Mouse (Mus musculus): ENCODE data around the gene Eif4a2. TPM values are rescaled to one million over a fixed set of nuclear protein-coding genes. Genes with fewer than 3 reads are reported as not detected.
"Not testable (repeated sequence)": the region's sequence is repeated elsewhere in the genome, so short reads cannot be mapped to it uniquely, and the experiment has no call there.

The Eif4a2 gene
- polyA plus RNA-seq, 1 experiment, result 141 TPM

- not testable (repeated sequence) for H3K4me1 ChIP-seq (ENCODE audit: control insufficient read depth, insufficient read depth, low read length); DNase-seq
- 95% methylated on average over 1 of the region's 1 CpGs for WGBS
Measured at GRCm38 (mm10) chr16:23098105-23098452, 9.2 kb upstream of the Eif4a2 start.

DNA sequence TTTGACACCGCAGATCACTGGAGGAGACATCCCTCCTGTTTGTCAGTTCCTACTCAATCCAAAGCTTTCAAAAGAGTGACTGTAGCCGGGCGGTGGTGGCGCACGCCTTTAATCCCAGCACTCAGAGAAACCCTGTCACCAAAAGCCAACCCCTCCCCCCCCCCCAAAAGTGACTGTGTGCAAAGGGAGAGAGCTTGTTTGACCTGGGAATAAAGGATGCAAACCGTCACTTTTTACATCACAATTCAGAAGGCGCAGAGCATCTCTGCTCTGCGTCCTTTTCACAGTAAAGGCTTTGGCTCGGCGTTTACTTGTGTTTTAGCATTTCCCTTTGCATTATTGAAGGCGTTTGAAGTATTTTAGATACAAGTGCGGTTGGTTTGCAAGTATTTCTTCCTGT lies 7.6 kb upstream of the Eif4a2 start:
- TF ChIP-seq CTCF (IDR thresholded peaks at IDR 0.05; ENCODE audit: insufficient read depth, low read length) (no peak), POLR2A (IDR thresholded peaks at IDR 0.05; ENCODE audit: borderline replicate concordance, extremely low read depth, low read depth, low read length) (no peak)
- no peak overlapping the region for H3K4me3 ChIP-seq (replicated peaks; ENCODE audit: extremely low read depth, low read depth, low read length)
- DNase-seq, result no peak
- WGBS, result 35% methylated on average over 12 of the region's 12 CpGs
- peaks cover 8% of the 10 kb centered on the region for H3K4me1 ChIP-seq (ENCODE audit: control insufficient read depth, insufficient read depth, low read length)

More at GRCm38 (mm10) chr16:23098105-23098452, 9.2 kb upstream of the Eif4a2 start:
- H3K4me3 ChIP-seq (replicated peaks; ENCODE audit: extremely low read depth, low read depth, low read length), result not testable (repeated sequence)

DNA sequence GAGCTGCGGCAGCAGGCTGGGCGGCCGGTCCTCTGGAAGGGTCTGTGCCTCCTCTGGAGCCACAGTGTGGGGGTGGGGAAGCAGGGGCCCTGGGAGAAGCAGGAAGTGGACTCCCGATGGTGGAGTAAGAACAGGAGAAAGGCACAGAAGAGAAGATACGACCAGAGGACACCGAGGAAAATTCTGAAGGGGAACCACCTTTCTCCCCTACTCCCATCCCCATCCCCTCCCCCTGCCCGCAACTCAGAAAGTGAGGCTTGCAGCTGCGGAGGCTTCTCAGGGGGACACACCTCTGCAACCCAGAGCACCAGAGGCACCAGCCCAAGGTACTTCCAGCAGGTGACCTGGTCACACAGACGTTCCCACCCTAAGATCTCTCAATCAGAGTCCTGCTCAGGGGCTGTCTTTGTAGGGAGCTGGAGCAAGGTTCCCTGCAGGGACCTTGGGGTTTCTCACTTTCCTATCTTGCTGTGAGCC lies 7.1 kb upstream of the Eif4a2 start:
- Histone ChIP-seq H3K4me1 (ENCODE audit: control insufficient read depth, insufficient read depth, low read length) (peaks cover 8% of the 10 kb centered on the region), H3K4me3 (replicated peaks; ENCODE audit: extremely low read depth, low read depth, low read length) (peak overlapping the region; percentile 19)
- TF ChIP-seq POLR2A (IDR thresholded peaks at IDR 0.05; ENCODE audit: borderline replicate concordance, extremely low read depth, low read depth, low read length), result no peak
- no peak for TF ChIP-seq CTCF (IDR thresholded peaks at IDR 0.05; ENCODE audit: insufficient read depth, low read length)
- 11% methylated on average over 9 of the region's 9 CpGs for WGBS
- no peak for DNase-seq

DNA sequence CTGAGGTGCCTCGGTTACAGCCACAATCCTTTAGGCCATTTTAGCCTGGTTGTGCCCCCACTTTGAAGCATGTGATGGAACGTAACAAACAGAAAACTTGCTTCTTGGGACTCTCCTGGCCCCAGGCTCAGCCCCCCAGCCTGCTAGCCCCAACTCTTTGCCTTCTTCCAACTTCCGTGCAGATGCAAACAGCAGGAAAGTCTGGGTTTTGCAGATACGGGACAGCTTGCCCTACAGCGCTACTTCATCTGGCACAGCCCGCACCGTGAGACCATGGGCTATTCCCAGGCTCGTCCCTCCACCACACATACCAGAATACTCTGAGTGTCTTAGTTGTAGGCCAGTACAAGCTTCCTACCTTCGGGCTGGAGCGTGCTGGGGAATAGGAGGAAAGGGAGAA lies 6.6 kb upstream of the Eif4a2 start:
- H3K4me3 ChIP-seq (replicated peaks; ENCODE audit: extremely low read depth, low read depth, low read length), result no peak overlapping the region
- TF ChIP-seq POLR2A (IDR thresholded peaks at IDR 0.05; ENCODE audit: borderline replicate concordance, extremely low read depth, low read depth, low read length) (no peak), CTCF (IDR thresholded peaks at IDR 0.05; ENCODE audit: insufficient read depth, low read length) (no peak)
- no peak for DNase-seq
- 36% methylated on average over 10 of the region's 10 CpGs for WGBS
- peaks cover 8% of the 10 kb centered on the region for H3K4me1 ChIP-seq (ENCODE audit: control insufficient read depth, insufficient read depth, low read length)

- WGBS, result 14% methylated on average over 15 of the region's 15 CpGs
- Histone ChIP-seq H3K4me3 (replicated peaks; ENCODE audit: extremely low read depth, low read depth, low read length) (peak overlapping the region; percentile 41), H3K4me1 (ENCODE audit: control insufficient read depth, insufficient read depth, low read length) (peaks cover 8% of the 10 kb centered on the region)
- DNase-seq, result no peak
- TF ChIP-seq CTCF (IDR thresholded peaks at IDR 0.05; ENCODE audit: insufficient read depth, low read length) (no peak), POLR2A (IDR thresholded peaks at IDR 0.05; ENCODE audit: borderline replicate concordance, extremely low read depth, low read depth, low read length) (no peak)
Measured at GRCm38 (mm10) chr16:23102340-23103037, 4.8 kb upstream of the Eif4a2 start.

DNA sequence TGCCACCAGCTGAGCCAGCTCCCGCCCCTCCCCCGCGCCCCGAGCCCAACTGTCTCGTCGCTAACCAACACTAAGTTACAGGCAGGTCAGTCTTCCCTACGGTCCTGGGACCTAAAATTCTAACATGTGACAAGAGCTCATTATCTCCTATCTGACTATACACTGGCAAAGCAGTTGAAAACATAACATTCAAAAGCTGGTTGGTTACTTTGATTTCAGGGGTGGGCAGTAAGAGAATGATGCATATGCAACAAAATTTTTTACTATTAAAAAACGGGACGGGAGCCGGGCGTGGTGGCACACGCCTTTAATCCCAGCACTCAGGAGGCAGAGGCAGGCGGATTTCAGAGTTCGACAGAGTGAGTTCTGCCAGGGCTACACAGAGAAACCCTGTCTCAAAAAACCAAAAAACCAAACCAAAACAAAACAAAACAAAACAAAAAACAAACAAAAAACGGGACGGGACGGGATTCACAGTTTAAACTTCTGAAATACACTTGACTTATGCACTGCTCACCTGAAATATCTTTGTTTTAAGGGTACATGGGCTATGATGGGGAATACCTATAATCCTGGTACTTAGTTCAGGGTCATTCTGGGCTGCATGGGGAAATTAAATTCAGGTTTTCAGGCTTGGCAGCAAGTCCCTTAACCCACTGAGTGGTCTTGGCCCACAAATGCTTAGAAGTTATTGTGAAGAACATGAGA lies 4.1 kb upstream of the Eif4a2 start:
- Histone ChIP-seq H3K4me3 (replicated peaks; ENCODE audit: extremely low read depth, low read depth, low read length) (peak overlapping the region; percentile 41), H3K4me1 (ENCODE audit: control insufficient read depth, insufficient read depth, low read length) (peaks cover 8% of the 10 kb centered on the region)
- TF ChIP-seq CTCF (IDR thresholded peaks at IDR 0.05; ENCODE audit: insufficient read depth, low read length) (no peak), POLR2A (IDR thresholded peaks at IDR 0.05; ENCODE audit: borderline replicate concordance, extremely low read depth, low read depth, low read length) (no peak)
- DNase-seq, result no peak
- 25% methylated on average over 17 of the region's 17 CpGs for WGBS

DNA sequence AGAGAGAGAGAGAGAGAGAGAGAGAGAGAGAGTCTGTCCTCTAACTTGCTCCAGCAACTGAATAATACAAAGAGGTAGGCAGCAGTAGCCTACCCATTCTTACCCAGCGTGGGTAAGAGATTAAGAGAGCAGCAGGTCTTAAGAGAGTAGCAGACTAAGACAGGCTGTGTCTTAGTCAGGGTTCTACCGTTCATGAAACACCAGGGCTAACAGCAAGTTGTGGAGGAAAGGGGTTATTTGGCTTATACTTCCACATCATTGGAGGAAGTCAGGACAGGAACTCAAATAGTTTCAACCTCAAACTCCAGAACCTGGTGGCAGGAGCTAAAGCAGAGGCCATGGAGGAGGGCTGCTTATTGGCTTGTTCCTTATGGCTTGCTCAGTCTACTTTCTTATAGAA lies 3.4 kb upstream of the Eif4a2 start:
- peaks cover 8% of the 10 kb centered on the region for H3K4me1 ChIP-seq (ENCODE audit: control insufficient read depth, insufficient read depth, low read length)
- no peak for DNase-seq
- H3K4me3 ChIP-seq (replicated peaks; ENCODE audit: extremely low read depth, low read depth, low read length), result no peak overlapping the region
- no peak for TF ChIP-seq CTCF (IDR thresholded peaks at IDR 0.05; ENCODE audit: insufficient read depth, low read length)
- no peak for TF ChIP-seq POLR2A (IDR thresholded peaks at IDR 0.05; ENCODE audit: borderline replicate concordance, extremely low read depth, low read depth, low read length)
- 55% methylated on average over 2 of the region's 2 CpGs for WGBS

- peaks cover 6% of the 10 kb centered on the region for H3K4me1 ChIP-seq (ENCODE audit: control insufficient read depth, insufficient read depth, low read length)
- 70% methylated on average over 7 of the region's 7 CpGs for WGBS
- no peak overlapping the region for H3K4me3 ChIP-seq (replicated peaks; ENCODE audit: extremely low read depth, low read depth, low read length)
- DNase-seq, result no peak
- TF ChIP-seq POLR2A (IDR thresholded peaks at IDR 0.05; ENCODE audit: borderline replicate concordance, extremely low read depth, low read depth, low read length), result no peak
- no peak for TF ChIP-seq CTCF (IDR thresholded peaks at IDR 0.05; ENCODE audit: insufficient read depth, low read length)
Measured at GRCm38 (mm10) chr16:23106121-23106520, 1.1 kb upstream of the Eif4a2 start.

- DNase-seq, result peak; percentile 83
- TF ChIP-seq CTCF (IDR thresholded peaks at IDR 0.05; ENCODE audit: insufficient read depth, low read length) (no peak), POLR2A (IDR thresholded peaks at IDR 0.05; ENCODE audit: borderline replicate concordance, extremely low read depth, low read depth, low read length) (peak; percentile 98)
- WGBS, result under 1% methylated on average over 52 of the region's 52 CpGs
- Histone ChIP-seq H3K4me1 (ENCODE audit: control insufficient read depth, insufficient read depth, low read length) (peaks cover 9% of the 10 kb centered on the region), H3K4me3 (replicated peaks; ENCODE audit: extremely low read depth, low read depth, low read length) (peak overlapping the region; percentile 100)
Measured at GRCm38 (mm10) chr16:23107946-23108759, 909 bp downstream of the Eif4a2 start.

Measured in lung, adult 2 months (tissue).